Mouse (Mus musculus): ENCODE results near the gene Ripply2. TPM values are rescaled to one million over a fixed set of nuclear protein-coding genes. Genes with fewer than 3 reads are reported as not detected.

Ripply2 gene
- total and polyA plus RNA-seq, 2 experiments from 2014 or later: 4.2 to 16.0 TPM

- ATAC-seq (no peak), DNase-seq (ENCODE audit: low spot score) (no peak)
- H3K36me3 ChIP-seq (ENCODE audit: insufficient read depth, low read length): peaks cover 29% of the 10 kb centered on the region
- H3K4me3 ChIP-seq (ENCODE audit: low read length): no peak overlapping the region
- H3K27me3 ChIP-seq (ENCODE audit: insufficient read depth, low read length): no peaks in the 10 kb centered on the region
- H3K4me2 ChIP-seq (ENCODE audit: low read depth, low read length): no peak overlapping the region
- H3K27ac ChIP-seq: no peak overlapping the region
- no peaks in the 10 kb centered on the region for H3K4me1 ChIP-seq (ENCODE audit: insufficient read depth, low read length)
- no peak for TF ChIP-seq CTCF (IDR thresholded peaks at IDR 0.05; ENCODE audit: low read depth)
- 88% methylated on average over 11 of the region's 11 CpGs for WGBS
- H3K9me3 ChIP-seq (ENCODE audit: low read length): no peaks in the 10 kb centered on the region
- H3K9ac ChIP-seq (replicated peaks; ENCODE audit: low read length): no peak overlapping the region
Measured at GRCm38 (mm10) chr9:87055547-87056235, 40.4 kb downstream of the Ripply2 start.

- TF ChIP-seq CTCF (IDR thresholded peaks at IDR 0.05; ENCODE audit: low read depth): 0 out of 2 replicates have a peak, but pooled peaks have one; percentile 14
- Histone ChIP-seq H3K4me3 (ENCODE audit: low read length) (no peak overlapping the region), H3K9ac (replicated peaks; ENCODE audit: low read length) (no peak overlapping the region), H3K36me3 (ENCODE audit: insufficient read depth, low read length) (peaks cover 30% of the 10 kb centered on the region), H3K4me1 (ENCODE audit: insufficient read depth, low read length) (no peaks in the 10 kb centered on the region), H3K27me3 (ENCODE audit: insufficient read depth, low read length) (no peaks in the 10 kb centered on the region), H3K27ac (no peak overlapping the region), H3K4me2 (ENCODE audit: low read depth, low read length) (no peak overlapping the region), H3K9me3 (ENCODE audit: low read length) (no peaks in the 10 kb centered on the region)
- ATAC-seq (no peak), DNase-seq (ENCODE audit: low spot score) (peak; percentile 30)
- 79% methylated on average over 5 of the region's 5 CpGs for WGBS
Measured at GRCm38 (mm10) chr9:87062337-87062736, 47.0 kb downstream of the Ripply2 start.

- no peak for DNase-seq (ENCODE audit: low spot score)
- H3K9ac ChIP-seq (replicated peaks; ENCODE audit: low read length): no peak overlapping the region
- WGBS: 88% methylated on average over 1 of the region's 1 CpGs
- no peak overlapping the region for H3K27ac ChIP-seq
- no peaks in the 10 kb centered on the region for H3K4me1 ChIP-seq (ENCODE audit: insufficient read depth, low read length)
- no peak for TF ChIP-seq CTCF (IDR thresholded peaks at IDR 0.05; ENCODE audit: low read depth)
- H3K27me3 ChIP-seq (ENCODE audit: insufficient read depth, low read length): no peaks in the 10 kb centered on the region
- H3K4me3 ChIP-seq (ENCODE audit: low read length): no peak overlapping the region
- H3K4me2 ChIP-seq (ENCODE audit: low read depth, low read length): no peak overlapping the region
- H3K36me3 ChIP-seq (ENCODE audit: insufficient read depth, low read length): peaks cover 29% of the 10 kb centered on the region; the same call in 1 of the 2 replicates
- no peak for ATAC-seq
- no peaks in the 10 kb centered on the region for H3K9me3 ChIP-seq (ENCODE audit: low read length)
Measured at GRCm38 (mm10) chr9:87068160-87068559, 52.8 kb downstream of the Ripply2 start.

Other genes with a start within 250 kb of the Ripply2 start
- 192 and 210 TPM in 2 replicates for gene Snap91, start 134.9 kb upstream of the Ripply2 start, total RNA-seq (2014; rRNA removed)
- 131 and 151 TPM in 2 replicates for gene Snap91, start 134.9 kb upstream of the Ripply2 start, polyA plus RNA-seq (2015; fragmentation: Nextera tagmentation; extraction: Ambion mirVana)
- 25.1 and 27.5 TPM in 2 replicates for gene Cyb5r4, start 6.5 kb downstream of the Ripply2 start, total RNA-seq (2014; rRNA removed)
- 42.2 and 46.6 TPM in 2 replicates for gene Cyb5r4, start 6.5 kb downstream of the Ripply2 start, polyA plus RNA-seq (2015; fragmentation: Nextera tagmentation; extraction: Ambion mirVana)
- 4.5 and 5.3 TPM in 2 replicates for gene Mrap2, start 128.8 kb downstream of the Ripply2 start, total RNA-seq (2014; rRNA removed)
- 5.3 and 5.6 TPM in 2 replicates for gene Mrap2, start 128.8 kb downstream of the Ripply2 start, polyA plus RNA-seq (2015; fragmentation: Nextera tagmentation; extraction: Ambion mirVana)
- 4.5 and 5.4 TPM in 2 replicates for gene Cep162, start 240.0 kb downstream of the Ripply2 start, total RNA-seq (2014; rRNA removed)
- 4.0 and 4.5 TPM in 2 replicates for gene Cep162, start 240.0 kb downstream of the Ripply2 start, polyA plus RNA-seq (2015; fragmentation: Nextera tagmentation; extraction: Ambion mirVana)